Mouse (Mus musculus) regulatory T cell (primary cell): ENCODE data around the gene Slc25a11.

Experiments
- in situ Hi-C: fragments of 300-600 bp; cut with MboI, MseI; formaldehyde crosslinking; loops from one replicate; pipeline ENCODE4 v1.15.1; 2025; ENCODE audit warnings: high pct_unique_total_duplicates

The Slc25a11 gene

DNA sequence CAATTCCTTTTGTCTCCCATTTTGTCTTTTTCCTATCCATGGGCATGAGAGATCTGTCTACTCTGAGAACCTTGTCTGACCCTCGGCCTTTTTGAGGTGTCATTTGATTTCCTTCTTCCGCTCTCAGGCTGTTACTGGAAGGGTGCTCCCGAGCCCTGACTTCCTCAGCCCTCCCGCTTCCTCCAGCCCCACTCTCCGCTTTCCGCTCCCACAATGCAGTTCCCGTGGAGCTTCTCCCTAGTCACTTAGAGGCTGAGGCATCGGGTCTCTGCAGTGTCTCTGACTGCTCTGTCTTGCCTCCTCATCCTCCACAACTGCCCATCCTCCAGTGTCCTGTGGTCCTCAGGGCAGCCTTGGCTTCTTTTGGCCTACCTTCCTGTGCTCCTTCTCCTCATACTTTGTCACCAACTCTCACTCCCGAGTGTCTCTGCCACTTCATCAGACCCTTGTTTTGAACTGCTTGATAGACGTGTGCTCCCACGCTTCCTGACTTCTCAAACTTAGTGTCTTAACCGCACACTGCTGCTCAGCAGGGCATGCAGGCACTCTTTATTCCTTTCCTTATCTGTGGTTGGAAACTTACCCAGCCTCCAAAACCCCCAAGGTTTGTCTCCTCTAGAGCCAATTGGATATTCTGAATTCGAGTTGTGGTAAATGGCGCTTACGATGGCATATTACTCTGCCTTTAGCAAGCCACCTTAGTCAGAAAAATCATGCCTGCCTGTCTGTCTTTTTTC lies 52.9 kb downstream of the Slc25a11 start:
- in situ Hi-C loops = no loop called here
